Mouse (Mus musculus): Measurements from ENCODE around the gene Vmn2r100.

The Vmn2r100 gene

GRCm38 (mm10) chr17:19504432-19504831, at the start of gene Vmn2r100:
Gene Vmn2r100, plus strand, starts transcription at chr17:19504732.
- DNase-seq (ENCODE audit: low spot score in 2 of 2), result no peak

GRCm38 (mm10) chr17:19482866-19483265, 21.7 kb upstream of the Vmn2r100 start:
- DNase-seq (ENCODE audit: low spot score in 2 of 2), result no peak

- DNase-seq (ENCODE audit: low spot score in 2 of 2), result no peak
These were observed 72.4 kb downstream of the Vmn2r100 start, which contains the start of gene Vmn2r101 for GRCm38 (mm10) chr17:19576927-19577326. Gene Vmn2r101, plus strand, starts transcription at chr17:19577227.
